Mouse (Mus musculus) embryonic facial prominence, embryonic 14.5 days (tissue): ENCODE results near the gene Ccdc138. TPM values are rescaled to one million over a fixed set of nuclear protein-coding genes. Genes with fewer than 3 reads are reported as not detected.
A peak's percentile ranks its signal among the peaks of the same experiment; 100 is the strongest.

Experiments
- ATAC-seq: fragments of 200-750 bp; cut with Nextera tagmentation; 2 replicates; pipeline ENCODE4 v1.8.0; 2017; ENCODE audit warnings: low read depth, moderate number of reproducible peaks, moderate TSS enrichment
- DNase-seq: peaks from one replicate; pipeline ENCODE4 v3.0.0-alpha.2; 2015; ENCODE audit warnings: low spot score
- H3K27ac ChIP-seq: fragments of 300-500 bp; sonication (generic); replicated peaks from 2 replicates; pipeline ENCODE4 v1.5.1; 2014; ENCODE audit warnings: low read depth, mild to moderate bottlenecking, low read length, moderate library complexity
- H3K27me3 ChIP-seq: fragments of 300-500 bp; sonication (generic); replicated peaks from 2 replicates; pipeline ENCODE4 v1.6.1; 2014; ENCODE audit warnings: low read length; ENCODE audit not compliant: control insufficient read depth, insufficient read depth
- H3K36me3 ChIP-seq: fragments of 300-500 bp; sonication (generic); 2 replicates; pipeline ENCODE4 v1.6.1; 2014; ENCODE audit warnings: low read length, mixed read lengths; ENCODE audit not compliant: control insufficient read depth, insufficient read depth
- H3K4me1 ChIP-seq: fragments of 300-500 bp; sonication (generic); 2 replicates; pipeline ENCODE4 v1.6.1; 2014; ENCODE audit warnings: antibody characterized with exemption, low read length; ENCODE audit not compliant: control insufficient read depth, insufficient read depth
- H3K4me2 ChIP-seq: fragments of 300-500 bp; sonication (generic); 2 replicates; pipeline ENCODE4 v1.6.1; 2014; ENCODE audit warnings: low read depth, mild to moderate bottlenecking, low read length, moderate library complexity, mixed read lengths
- H3K4me3 ChIP-seq: fragments of 300-500 bp; sonication (generic); 2 replicates; pipeline ENCODE4 v1.5.1; 2014; ENCODE audit warnings: low read depth, mild to moderate bottlenecking, low read length
- H3K9ac ChIP-seq: fragments of 300-500 bp; sonication (generic); 2 replicates; pipeline ENCODE4 v1.6.1; 2014; ENCODE audit warnings: low read depth, mild to moderate bottlenecking, low read length, moderate library complexity, mixed read lengths
- H3K9me3 ChIP-seq: fragments of 300-500 bp; sonication (generic); 2 replicates; pipeline ENCODE4 v1.6.1; 2016; ENCODE audit warnings: low read length; ENCODE audit not compliant: control insufficient read depth
- WGBS: fragments of 180-500 bp; shearing (Covaris S2); extraction: QIAGEN DNeasy Blood & Tissue Kit; methylation state at CpG from one replicate; pipeline ENCODE4 v1.1.7; 2014; 5-methylcytosine and 5-hydroxymethylcytosine counted together
- polyA plus RNA-seq: library from polyadenylated mRNA; unstranded; fragments of >200 nt; fragmentation: Nextera tagmentation; extraction: Ambion mirVana; gene quantifications from 2 replicates; pipeline ENCODE4 v1.2.1, GENCODE M21; 2014

Gene Ccdc138
- 5.8 and 6.5 TPM in 2 replicates for polyA plus RNA-seq

DNA sequence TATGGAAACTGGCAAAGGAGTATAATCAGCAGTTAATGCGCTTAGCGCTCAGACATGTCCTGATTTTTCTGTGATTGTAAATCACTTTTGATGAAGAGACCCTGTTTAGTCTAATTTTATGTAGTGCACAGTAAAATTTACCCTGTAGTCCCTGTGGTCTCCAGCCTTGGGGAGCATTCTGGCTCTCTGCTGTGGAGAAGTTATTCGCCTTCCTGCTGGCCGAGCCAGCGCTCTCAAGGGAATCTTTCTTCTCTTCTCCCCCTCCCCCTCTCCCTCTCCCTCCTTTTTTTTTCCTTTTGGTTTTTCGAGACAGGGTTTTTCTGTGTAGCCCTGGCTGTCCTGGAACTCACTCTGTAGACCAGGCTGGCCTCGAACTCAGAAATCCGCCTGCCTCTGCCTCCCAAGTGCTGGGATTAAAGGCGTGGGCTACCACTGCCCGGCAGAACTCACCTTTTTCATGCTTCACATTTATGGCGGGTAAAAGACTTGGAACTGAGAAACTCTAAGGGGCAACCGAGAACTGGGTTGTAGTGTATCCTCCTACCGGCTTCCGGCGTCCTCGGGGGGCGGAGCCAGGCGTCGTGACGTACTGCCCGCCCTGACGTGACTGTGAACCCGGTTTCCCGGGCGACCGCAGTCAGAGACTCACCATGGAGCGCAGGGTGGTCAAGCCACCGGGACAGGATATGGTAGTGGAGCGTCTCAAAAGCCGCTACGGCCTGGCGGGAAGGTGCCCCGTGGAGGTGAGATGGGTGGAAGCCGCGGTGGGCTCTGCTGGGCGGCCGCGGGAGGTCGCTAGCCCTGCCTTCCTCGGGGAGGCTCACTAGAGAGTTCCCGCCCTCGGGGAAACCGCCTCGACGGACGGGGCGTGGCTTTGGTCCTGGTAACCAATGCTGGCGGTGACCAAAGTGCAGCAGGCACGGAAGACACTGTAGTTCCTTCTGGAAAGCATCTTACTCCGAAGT is at the start of gene Ccdc138:
TSS of gene Ccdc138 (plus strand) at position 629 of the 965 bp plus-strand sequence.
- H3K4me2 ChIP-seq: peak within 1 kb of the TSS; percentile 51
- WGBS: 1% methylated on average over 47 of the region's 50 CpGs
- H3K27ac ChIP-seq: peak within 1 kb of the TSS; percentile 89
- H3K36me3 ChIP-seq: peaks cover 24% of the 10 kb centered on the region
- peak within 1 kb of the TSS; percentile 60 for H3K4me3 ChIP-seq
- H3K9ac ChIP-seq: peak within 1 kb of the TSS; percentile 67
- ATAC-seq (peak; percentile 99), DNase-seq (peak; percentile 95)
- H3K27me3 ChIP-seq: no peaks in the 10 kb centered on the region
- no peaks in the 10 kb centered on the region for H3K9me3 ChIP-seq
- H3K4me1 ChIP-seq: no peaks in the 10 kb centered on the region

DNA sequence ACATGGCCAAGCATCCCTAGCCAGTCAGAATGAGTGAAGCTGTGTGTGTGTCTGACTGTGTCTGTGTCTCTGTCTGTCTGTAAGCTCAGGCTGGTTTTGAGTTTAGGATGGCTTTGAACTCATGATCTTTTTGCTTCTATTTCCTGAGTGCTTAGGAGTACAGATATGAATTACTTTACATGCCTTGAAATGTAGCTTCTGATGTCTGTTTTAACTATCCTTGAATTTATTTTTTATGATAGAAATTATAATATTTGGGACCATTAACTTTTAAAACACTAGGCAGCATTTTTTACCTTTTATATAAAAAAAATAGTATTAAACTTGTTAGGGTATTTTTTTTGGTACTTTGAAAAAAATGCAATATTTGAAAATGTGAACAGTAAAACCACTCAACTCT is 46.2 kb upstream of the Ccdc138 start:
- Histone ChIP-seq H3K9me3 (no peaks in the 10 kb centered on the region), H3K27ac (no peak overlapping the region), H3K4me2 (no peak overlapping the region), H3K36me3 (peaks cover 41% of the 10 kb centered on the region), H3K4me1 (peaks cover 2% of the 10 kb centered on the region; the same call in 1 of the 2 replicates), H3K9ac (no peak overlapping the region), H3K27me3 (no peaks in the 10 kb centered on the region), H3K4me3 (no peak overlapping the region)
- no peak for ATAC-seq
- no peak for DNase-seq

DNA sequence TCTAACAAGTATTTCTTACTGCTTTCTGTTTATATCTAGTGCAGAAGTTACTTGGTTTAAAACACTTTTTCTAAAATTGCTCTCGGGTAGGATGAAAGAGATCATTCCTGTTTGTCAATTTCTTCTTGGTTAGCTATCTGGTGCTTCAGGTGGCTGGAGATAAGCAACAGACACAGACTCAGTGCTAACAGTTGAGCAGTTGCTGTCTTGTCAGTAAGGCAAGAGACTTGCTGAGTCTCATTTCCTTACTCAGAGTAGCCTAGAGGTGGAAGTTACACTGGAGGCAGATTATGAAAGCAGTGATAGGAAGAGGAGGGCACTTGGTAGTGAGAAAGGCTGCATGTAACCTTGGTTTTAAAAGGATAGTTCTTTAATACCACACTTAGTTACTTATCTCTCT is 45.6 kb upstream of the Ccdc138 start:
- Histone ChIP-seq H3K27ac (no peak overlapping the region), H3K27me3 (no peaks in the 10 kb centered on the region), H3K36me3 (peaks cover 43% of the 10 kb centered on the region), H3K9me3 (no peaks in the 10 kb centered on the region), H3K4me2 (no peak overlapping the region), H3K4me1 (peaks cover 2% of the 10 kb centered on the region; the same call in 1 of the 2 replicates), H3K9ac (no peak overlapping the region), H3K4me3 (no peak overlapping the region)
- ATAC-seq (no peak), DNase-seq (no peak)
- WGBS: 94% methylated on average over 1 of the region's 1 CpGs

DNA sequence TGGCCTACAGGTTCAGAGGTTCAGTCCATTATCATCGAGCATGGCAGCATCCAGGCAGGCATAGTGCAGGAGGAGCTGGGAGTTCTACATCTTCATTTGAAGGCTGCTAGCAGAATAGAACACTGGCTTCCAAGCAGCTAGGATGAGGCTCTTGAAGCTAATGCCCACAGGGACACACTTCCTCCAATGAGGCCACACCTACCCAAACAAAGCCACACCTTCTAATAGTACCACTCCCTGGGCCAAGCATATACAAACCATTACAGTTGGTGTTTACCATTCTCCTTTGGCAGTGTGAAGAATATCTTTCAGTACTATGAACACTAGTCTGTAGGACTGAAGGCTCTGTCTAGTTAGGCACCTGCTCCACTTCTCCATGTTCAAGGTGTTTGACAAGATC is 37.9 kb upstream of the Ccdc138 start:
- Histone ChIP-seq H3K4me3 (no peak overlapping the region), H3K4me1 (no peaks in the 10 kb centered on the region), H3K9ac (no peak overlapping the region), H3K27ac (no peak overlapping the region), H3K27me3 (no peaks in the 10 kb centered on the region), H3K36me3 (peaks cover 78% of the 10 kb centered on the region), H3K9me3 (no peaks in the 10 kb centered on the region), H3K4me2 (no peak overlapping the region)
- DNase-seq (no peak), ATAC-seq (no peak)
- 100% methylated on average over 1 of the region's 1 CpGs for WGBS

DNA sequence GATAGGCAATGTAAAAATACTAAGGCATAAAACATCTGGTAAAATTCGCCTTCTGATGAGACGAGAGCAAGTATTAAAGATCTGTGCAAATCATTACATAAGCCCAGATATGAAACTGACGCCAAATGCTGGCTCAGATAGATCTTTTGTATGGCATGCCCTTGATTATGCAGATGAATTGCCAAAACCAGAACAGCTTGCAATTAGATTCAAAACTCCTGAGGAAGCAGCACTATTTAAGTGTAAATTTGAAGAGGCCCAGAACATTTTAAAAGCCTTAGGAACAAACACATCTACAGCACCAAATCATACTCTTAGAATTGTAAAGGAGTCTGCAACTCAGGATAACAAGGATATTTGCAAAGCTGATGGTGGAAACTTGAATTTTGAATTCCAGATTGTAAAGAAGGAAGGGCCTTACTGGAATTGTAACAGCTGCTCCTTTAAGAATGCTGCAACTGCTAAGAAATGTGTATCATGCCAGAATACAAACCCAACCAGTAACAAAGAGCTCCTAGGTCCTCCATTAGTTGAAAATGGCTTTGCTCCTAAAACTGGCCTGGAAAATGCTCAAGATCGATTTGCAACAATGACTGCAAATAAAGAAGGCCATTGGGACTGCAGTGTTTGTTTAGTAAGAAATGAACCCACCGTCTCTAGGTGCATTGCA is 20.5 kb upstream of the Ccdc138 start:
- ATAC-seq: no peak
- no peaks in the 10 kb centered on the region for H3K4me1 ChIP-seq
- peaks cover 71% of the 10 kb centered on the region for H3K36me3 ChIP-seq
- no peaks in the 10 kb centered on the region for H3K27me3 ChIP-seq
- H3K9ac ChIP-seq: no peak overlapping the region
- H3K4me3 ChIP-seq: no peak overlapping the region
- no peak for DNase-seq
- 91% methylated on average over 5 of the region's 5 CpGs for WGBS
- H3K27ac ChIP-seq: no peak overlapping the region
- H3K9me3 ChIP-seq: no peaks in the 10 kb centered on the region
- no peak overlapping the region for H3K4me2 ChIP-seq

DNA sequence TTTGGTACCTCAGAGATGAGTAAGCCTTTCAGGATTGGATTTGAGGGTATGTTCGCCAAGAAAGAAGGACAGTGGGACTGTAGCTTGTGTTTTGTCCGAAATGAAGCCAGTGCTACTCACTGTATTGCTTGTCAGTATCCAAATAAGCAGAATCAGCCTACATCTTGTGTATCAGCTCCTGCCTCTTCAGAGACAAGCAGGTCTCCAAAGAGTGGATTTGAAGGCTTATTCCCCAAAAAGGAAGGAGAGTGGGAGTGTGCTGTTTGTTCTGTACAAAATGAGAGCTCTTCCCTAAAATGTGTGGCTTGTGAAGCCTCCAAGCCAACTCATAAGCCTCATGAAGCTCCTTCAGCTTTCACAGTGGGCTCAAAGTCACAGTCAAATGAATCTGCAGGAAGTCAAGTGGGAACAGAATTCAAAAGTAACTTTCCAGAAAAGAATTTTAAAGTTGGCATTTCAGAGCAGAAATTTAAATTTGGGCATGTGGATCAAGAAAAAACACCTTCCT is 19.6 kb upstream of the Ccdc138 start:
- DNase-seq (no peak), ATAC-seq (no peak)
- Histone ChIP-seq H3K9me3 (no peaks in the 10 kb centered on the region), H3K36me3 (peaks cover 72% of the 10 kb centered on the region), H3K27ac (no peak overlapping the region), H3K4me3 (no peak overlapping the region), H3K4me2 (no peak overlapping the region), H3K4me1 (no peaks in the 10 kb centered on the region), H3K9ac (no peak overlapping the region), H3K27me3 (no peaks in the 10 kb centered on the region)
- 92% methylated on average over 2 of the region's 2 CpGs for WGBS

DNA sequence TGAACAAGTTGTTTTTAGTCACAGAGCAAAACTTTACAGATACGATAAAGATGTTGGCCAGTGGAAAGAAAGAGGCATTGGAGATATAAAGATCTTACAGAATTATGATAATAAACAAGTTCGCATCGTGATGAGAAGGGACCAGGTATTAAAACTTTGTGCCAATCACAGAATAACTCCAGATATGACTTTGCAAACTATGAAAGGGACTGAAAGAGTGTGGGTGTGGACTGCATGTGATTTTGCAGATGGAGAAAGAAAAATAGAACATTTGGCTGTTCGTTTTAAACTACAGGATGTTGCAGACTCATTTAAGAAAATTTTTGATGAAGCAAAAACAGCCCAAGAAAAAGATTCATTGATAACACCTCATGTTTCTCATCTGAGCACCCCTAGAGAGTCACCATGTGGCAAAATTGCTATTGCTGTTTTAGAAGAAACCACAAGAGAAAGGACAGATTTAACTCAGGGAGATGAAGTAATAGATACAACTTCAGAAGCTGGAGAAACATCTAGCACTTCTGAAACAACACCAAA is 17.7 kb upstream of the Ccdc138 start:
- peaks cover 85% of the 10 kb centered on the region for H3K36me3 ChIP-seq
- 94% methylated on average over 4 of the region's 4 CpGs for WGBS
- ATAC-seq: no peak

DNA sequence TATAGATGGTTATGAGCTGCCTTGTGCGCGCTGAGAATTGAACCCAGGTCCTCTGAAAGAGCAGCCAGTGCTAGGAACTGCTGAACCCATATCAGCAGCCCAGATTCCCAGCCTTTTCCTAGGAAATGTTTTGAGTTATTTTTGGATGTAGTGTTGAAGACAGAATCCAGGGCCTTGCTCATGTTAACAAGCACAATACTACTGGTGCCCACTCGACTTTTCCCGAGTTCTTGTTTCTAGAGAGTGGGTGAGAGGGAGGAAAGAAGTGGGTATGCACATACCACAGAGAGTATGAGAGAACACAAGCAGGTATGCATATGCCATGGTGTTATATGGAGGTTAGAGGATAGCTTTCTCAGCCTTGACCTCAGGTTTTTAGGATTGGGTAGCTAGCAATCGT is 6.7 kb upstream of the Ccdc138 start:
- H3K27ac ChIP-seq: no peak overlapping the region
- H3K4me3 ChIP-seq: no peak overlapping the region
- no peaks in the 10 kb centered on the region for H3K27me3 ChIP-seq
- H3K4me2 ChIP-seq: no peak overlapping the region
- no peak overlapping the region for H3K9ac ChIP-seq
- no peaks in the 10 kb centered on the region for H3K9me3 ChIP-seq
- DNase-seq: no peak
- H3K4me1 ChIP-seq: no peaks in the 10 kb centered on the region
- ATAC-seq: no peak
- WGBS: 88% methylated on average over 5 of the region's 5 CpGs
- H3K36me3 ChIP-seq: peaks cover 74% of the 10 kb centered on the region

More for the DNA sequence above, 17.7 kb upstream of the Ccdc138 start:
- Histone ChIP-seq H3K9me3 (no peaks in the 10 kb centered on the region), H3K4me1 (no peaks in the 10 kb centered on the region), H3K9ac (no peak overlapping the region), H3K4me2 (no peak overlapping the region), H3K4me3 (no peak overlapping the region), H3K27ac (no peak overlapping the region), H3K27me3 (no peaks in the 10 kb centered on the region)
- no peak for DNase-seq
